Mouse (Mus musculus) liver, embryonic 14.5 days (tissue): Measurements from ENCODE around the gene Smc6.

Experiments used
- CTCF ChIP-seq: IDR thresholded peaks from 2 replicates; pipeline ENCODE4 v1.5.1; 2016; ENCODE audit warnings: antibody characterized with exemption, low read depth, control low read depth
- EP300 ChIP-seq: IDR thresholded peaks from 2 replicates; pipeline ENCODE4 v1.6.1; 2016; ENCODE audit warnings: antibody characterized with exemption, low read depth

DNA sequence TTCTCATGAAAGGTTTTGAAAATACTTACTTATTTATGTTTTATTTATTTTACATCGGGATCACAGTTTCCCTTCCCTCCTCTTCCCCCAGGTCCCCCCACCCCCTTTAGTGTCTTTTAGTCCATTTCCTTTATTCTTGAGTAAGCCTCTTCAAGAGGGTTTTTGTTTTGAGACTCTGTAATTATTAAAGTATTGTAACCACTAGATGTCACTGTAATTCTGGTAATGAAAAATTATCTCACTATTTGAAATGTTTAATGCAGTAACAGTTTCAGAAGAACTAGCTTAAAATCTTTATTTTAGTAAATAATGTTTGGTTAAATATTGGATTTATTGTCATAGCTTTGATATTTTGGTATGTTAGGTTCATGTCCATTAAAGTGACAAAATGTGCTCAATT lies 48.2 kb downstream of the Smc6 start:
- no peak for TF ChIP-seq CTCF
- TF ChIP-seq EP300: no peak
